Mouse (Mus musculus): Measurements from ENCODE around the gene Cenpo.

DNA sequence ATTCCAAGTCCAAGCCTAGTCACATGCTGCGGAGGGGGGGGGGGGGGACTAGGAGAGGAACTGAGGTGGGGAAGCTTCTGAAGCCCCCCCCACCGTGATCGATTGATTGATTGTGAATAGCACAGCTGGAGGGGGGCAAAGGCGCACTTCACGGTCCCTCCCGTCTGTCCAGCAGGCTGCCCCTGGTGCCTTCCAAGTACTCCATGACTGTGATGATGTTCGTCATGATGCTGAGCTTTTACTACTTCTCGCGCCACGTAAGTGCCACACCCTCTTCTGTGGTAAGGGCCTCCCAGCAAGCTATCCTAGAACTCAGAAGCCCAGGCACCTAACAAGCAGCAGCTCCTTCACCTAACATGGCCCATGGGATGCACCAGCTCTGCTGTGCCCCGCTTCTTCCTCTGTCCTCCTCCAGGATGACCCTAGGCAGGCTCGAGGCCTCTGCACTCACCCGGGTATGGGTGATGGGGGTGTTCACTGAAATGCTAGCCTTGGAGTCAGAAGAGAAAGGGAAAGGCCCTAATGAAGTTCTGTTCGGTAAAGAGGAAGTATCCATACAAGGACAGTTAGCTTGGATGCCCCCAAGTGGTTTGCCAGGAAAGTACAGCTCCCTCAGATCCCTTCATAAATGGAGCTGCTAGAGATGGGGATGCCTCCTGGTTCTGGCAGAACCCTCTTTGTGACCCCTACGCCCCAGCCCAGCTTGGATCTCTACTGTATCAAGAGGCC, 25.5 kb downstream of the Cenpo start:
- TF ChIP-seq POLR2A (IDR thresholded peaks at IDR 0.05; ENCODE audit: borderline replicate concordance, control insufficient read depth, low read depth, low read length) (no peak), CTCF (IDR thresholded peaks at IDR 0.05; ENCODE audit: control insufficient read depth, insufficient read depth, low read length) (no peak)
